Mouse (Mus musculus): Measurements from ENCODE around the gene Lhfp. TPM values are rescaled to one million over a fixed set of nuclear protein-coding genes. Genes with fewer than 3 reads are reported as not detected.
A peak's percentile ranks its signal among the peaks of the same experiment; 100 is the strongest.
"Not testable (repeated sequence)": the region's sequence is repeated elsewhere in the genome, so short reads cannot be mapped to it uniquely, and the experiment has no call there.

Lhfp gene
- total and polyA plus RNA-seq, 3 experiments = 0.29 to 2.8 TPM; not detected in 1

GRCm38 (mm10) chr3:53109879-53110278 lies 68.6 kb downstream of the Lhfp start:
- peaks cover 16% of the 10 kb centered on the region for H3K36me3 ChIP-seq (replicated peaks)
- ATAC-seq (ENCODE audit: extremely low read depth, insufficient number of reproducible peaks, low FRiP score, poor library complexity, severe bottlenecking) = no peak
- no peaks in the 10 kb centered on the region for H3K27me3 ChIP-seq (ENCODE audit: insufficient read depth, low read length)
- no peak overlapping the region for H3K4me3 ChIP-seq (ENCODE audit: low read depth, low read length)
- no peaks in the 10 kb centered on the region; the same call in 1 of the 2 replicates for H3K4me1 ChIP-seq (ENCODE audit: insufficient read depth, low read depth, low read length)
- TF ChIP-seq POLR2AphosphoS5 (IDR thresholded peaks at IDR 0.05; ENCODE audit: insufficient replicate concordance, low read depth, low read length) = no peak
- no peak for TF ChIP-seq GATA1 (IDR thresholded peaks at IDR 0.05; ENCODE audit: borderline replicate concordance, low read length)
- TF ChIP-seq GATA2 (IDR thresholded peaks at IDR 0.05; ENCODE audit: borderline replicate concordance, low read depth, low read length) = no peak
- no peak for TF ChIP-seq CTCF (IDR thresholded peaks at IDR 0.05; ENCODE audit: low read depth, low read length)
- no peak for TF ChIP-seq TAL1 (conservative IDR thresholded peaks at IDR 0.05; ENCODE audit: low read depth, low read length)
- H3K9me3 ChIP-seq (replicated peaks) = peaks cover 6% of the 10 kb centered on the region; the same call in 1 of the 2 replicates
- DNase-seq (ENCODE audit: low spot score) = no peak

DNA sequence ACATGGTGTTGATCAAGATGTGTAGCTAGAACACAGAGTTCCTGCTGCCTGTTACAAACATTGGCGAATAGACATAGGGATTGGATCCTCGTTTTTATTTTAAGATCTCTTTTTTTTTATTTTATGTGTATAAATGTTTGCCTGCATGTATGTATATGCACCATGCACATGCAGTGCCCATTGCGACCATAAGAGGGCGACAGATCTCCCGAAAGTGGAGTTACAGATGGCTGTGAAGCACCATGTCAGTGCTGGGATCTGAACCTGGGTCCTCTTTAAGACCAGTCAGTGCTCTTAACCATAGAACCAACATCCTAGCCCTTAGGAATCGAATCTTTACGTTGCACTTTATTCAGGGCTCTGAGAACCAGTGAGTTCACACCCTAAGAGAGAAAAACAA lies 70.7 kb downstream of the Lhfp start:
- Histone ChIP-seq H3K4me3 (ENCODE audit: low read depth, low read length) (no peak overlapping the region), H3K9me3 (replicated peaks) (peaks cover 6% of the 10 kb centered on the region; the same call in 1 of the 2 replicates), H3K4me1 (ENCODE audit: insufficient read depth, low read depth, low read length) (no peaks in the 10 kb centered on the region; the same call in 1 of the 2 replicates), H3K27me3 (ENCODE audit: insufficient read depth, low read length) (no peaks in the 10 kb centered on the region), H3K36me3 (replicated peaks) (peaks cover 16% of the 10 kb centered on the region)
- TF ChIP-seq TAL1 (conservative IDR thresholded peaks at IDR 0.05; ENCODE audit: low read depth, low read length) (no peak), POLR2AphosphoS5 (IDR thresholded peaks at IDR 0.05; ENCODE audit: insufficient replicate concordance, low read depth, low read length) (no peak), GATA2 (IDR thresholded peaks at IDR 0.05; ENCODE audit: borderline replicate concordance, low read depth, low read length) (no peak), CTCF (IDR thresholded peaks at IDR 0.05; ENCODE audit: low read depth, low read length) (no peak), GATA1 (IDR thresholded peaks at IDR 0.05; ENCODE audit: borderline replicate concordance, low read length) (no peak)
- ATAC-seq (ENCODE audit: extremely low read depth, insufficient number of reproducible peaks, low FRiP score, poor library complexity, severe bottlenecking) (no peak), DNase-seq (ENCODE audit: low spot score) (no peak)

DNA sequence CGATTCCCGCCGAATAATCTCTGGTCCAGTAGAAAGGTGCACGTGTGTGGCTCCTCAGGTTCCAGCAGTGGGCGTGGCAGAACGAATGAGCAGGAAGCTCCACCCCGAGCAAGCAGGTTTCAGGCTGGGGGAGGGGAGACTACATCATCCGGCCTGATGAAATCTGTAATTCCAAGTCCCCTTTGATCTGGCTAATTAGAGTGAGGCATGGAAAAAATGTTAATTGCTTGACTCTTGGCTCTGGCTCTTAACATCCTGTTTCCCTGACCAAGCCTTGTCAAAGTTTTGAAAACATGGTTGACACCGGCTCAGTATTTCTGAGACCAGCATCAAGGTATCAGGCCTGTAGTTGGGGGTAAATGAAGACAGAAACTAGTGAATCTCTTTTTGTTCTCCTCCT lies 77.4 kb downstream of the Lhfp start:
- peak overlapping the region; percentile 26; the same call in 1 of the 2 replicates for H3K4me3 ChIP-seq (ENCODE audit: low read depth, low read length)
- H3K9me3 ChIP-seq (replicated peaks); ATAC-seq (ENCODE audit: extremely low read depth, insufficient number of reproducible peaks, low FRiP score, poor library complexity, severe bottlenecking); DNase-seq (ENCODE audit: low spot score); H3K4me1 ChIP-seq (ENCODE audit: insufficient read depth, low read depth, low read length); H3K36me3 ChIP-seq (replicated peaks); H3K27me3 ChIP-seq (ENCODE audit: insufficient read depth, low read length): not testable (repeated sequence)

GRCm38 (mm10) chr3:53119978-53120377 lies 78.7 kb downstream of the Lhfp start:
- no peak for TF ChIP-seq CTCF (IDR thresholded peaks at IDR 0.05; ENCODE audit: low read depth, low read length)
- no peak for TF ChIP-seq POLR2AphosphoS5 (IDR thresholded peaks at IDR 0.05; ENCODE audit: insufficient replicate concordance, low read depth, low read length)
- no peak for TF ChIP-seq GATA2 (IDR thresholded peaks at IDR 0.05; ENCODE audit: borderline replicate concordance, low read depth, low read length)
- TF ChIP-seq GATA1 (IDR thresholded peaks at IDR 0.05; ENCODE audit: borderline replicate concordance, low read length) = no peak
- TF ChIP-seq TAL1 (conservative IDR thresholded peaks at IDR 0.05; ENCODE audit: low read depth, low read length) = no peak
- ATAC-seq (ENCODE audit: extremely low read depth, insufficient number of reproducible peaks, low FRiP score, poor library complexity, severe bottlenecking) = no peak
- peaks cover 4% of the 10 kb centered on the region; the same call in 1 of the 2 replicates for H3K9me3 ChIP-seq (replicated peaks)
- peaks cover 3% of the 10 kb centered on the region; the same call in 1 of the 2 replicates for H3K4me1 ChIP-seq (ENCODE audit: insufficient read depth, low read depth, low read length)
- no peak for DNase-seq (ENCODE audit: low spot score)
- no peak overlapping the region for H3K4me3 ChIP-seq (ENCODE audit: low read depth, low read length)
- no peaks in the 10 kb centered on the region for H3K36me3 ChIP-seq (replicated peaks)
- no peaks in the 10 kb centered on the region for H3K27me3 ChIP-seq (ENCODE audit: insufficient read depth, low read length)

DNA sequence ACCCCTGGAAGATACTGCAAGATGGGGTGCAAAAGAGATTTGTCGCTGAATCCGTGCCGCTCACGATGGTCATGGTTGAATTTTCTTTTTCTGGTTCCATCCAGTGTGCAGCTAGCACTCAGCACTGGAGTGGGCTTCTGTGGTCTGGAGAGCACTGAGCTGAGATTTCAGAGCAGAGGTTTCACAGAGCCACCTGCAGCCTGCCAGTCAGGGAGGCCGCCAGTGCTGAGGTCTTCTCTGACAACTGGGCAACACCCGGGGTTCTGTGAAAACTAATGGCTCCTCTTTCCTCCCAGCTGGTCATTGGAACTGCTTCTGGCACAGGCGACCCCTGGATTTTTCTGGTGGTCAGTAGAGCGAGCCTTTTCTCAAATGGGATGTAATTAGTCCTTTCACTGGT lies 84.2 kb downstream of the Lhfp start:
- Histone ChIP-seq H3K27me3 (ENCODE audit: insufficient read depth, low read length) (no peaks in the 10 kb centered on the region), H3K4me3 (ENCODE audit: low read depth, low read length) (no peak overlapping the region), H3K9me3 (replicated peaks) (peaks cover 4% of the 10 kb centered on the region; the same call in 1 of the 2 replicates), H3K4me1 (ENCODE audit: insufficient read depth, low read depth, low read length) (no peaks in the 10 kb centered on the region), H3K36me3 (replicated peaks) (no peaks in the 10 kb centered on the region)
- ATAC-seq (ENCODE audit: extremely low read depth, insufficient number of reproducible peaks, low FRiP score, poor library complexity, severe bottlenecking) = no peak
- DNase-seq (ENCODE audit: low spot score) = no peak
- TF ChIP-seq POLR2AphosphoS5 (IDR thresholded peaks at IDR 0.05; ENCODE audit: insufficient replicate concordance, low read depth, low read length) (no peak), CTCF (IDR thresholded peaks at IDR 0.05; ENCODE audit: low read depth, low read length) (no peak), TAL1 (conservative IDR thresholded peaks at IDR 0.05; ENCODE audit: low read depth, low read length) (no peak), GATA1 (IDR thresholded peaks at IDR 0.05; ENCODE audit: borderline replicate concordance, low read length) (no peak), GATA2 (IDR thresholded peaks at IDR 0.05; ENCODE audit: borderline replicate concordance, low read depth, low read length) (no peak)

DNA sequence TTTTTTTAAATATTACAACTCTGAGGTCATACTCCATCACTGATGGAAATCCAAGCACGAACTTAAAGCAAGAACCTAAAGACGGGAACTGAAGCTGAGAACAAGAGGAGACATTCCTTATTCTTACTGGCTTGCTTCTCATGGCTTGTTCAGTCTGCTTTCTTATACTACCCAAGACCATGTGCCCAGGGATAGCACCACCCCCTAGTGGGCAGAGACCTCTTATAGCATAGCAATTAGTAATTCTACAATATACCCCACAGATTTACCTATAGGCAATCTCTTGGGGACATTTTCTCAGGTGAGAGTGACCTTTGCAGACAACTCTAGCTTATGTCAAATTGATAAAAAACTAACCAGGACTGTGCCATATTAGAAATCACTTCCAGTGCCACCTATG lies 97.5 kb downstream of the Lhfp start:
- peaks cover 5% of the 10 kb centered on the region; the same call in 1 of the 2 replicates for H3K9me3 ChIP-seq (replicated peaks)
- H3K4me1 ChIP-seq (ENCODE audit: insufficient read depth, low read depth, low read length) = no peaks in the 10 kb centered on the region
- TF ChIP-seq GATA1 (IDR thresholded peaks at IDR 0.05; ENCODE audit: borderline replicate concordance, low read length) = no peak
- no peak for TF ChIP-seq TAL1 (conservative IDR thresholded peaks at IDR 0.05; ENCODE audit: low read depth, low read length)
- TF ChIP-seq GATA2 (IDR thresholded peaks at IDR 0.05; ENCODE audit: borderline replicate concordance, low read depth, low read length) = no peak
- no peak for TF ChIP-seq POLR2AphosphoS5 (IDR thresholded peaks at IDR 0.05; ENCODE audit: insufficient replicate concordance, low read depth, low read length)
- TF ChIP-seq CTCF (IDR thresholded peaks at IDR 0.05; ENCODE audit: low read depth, low read length) = no peak
- H3K4me3 ChIP-seq (ENCODE audit: low read depth, low read length) = no peak overlapping the region
- ATAC-seq (ENCODE audit: extremely low read depth, insufficient number of reproducible peaks, low FRiP score, poor library complexity, severe bottlenecking) (no peak), DNase-seq (ENCODE audit: low spot score) (no peak)
- no peaks in the 10 kb centered on the region for H3K27me3 ChIP-seq (ENCODE audit: insufficient read depth, low read length)
- H3K36me3 ChIP-seq (replicated peaks) = no peaks in the 10 kb centered on the region

Data from G1E (cell line).